Mouse (Mus musculus): ENCODE data around the gene Gm5447. TPM values are rescaled to one million over a fixed set of nuclear protein-coding genes. Genes with fewer than 3 reads are reported as not detected.

Gene Gm5447
- total and polyA plus RNA-seq, 3 experiments, result not detected

GRCm38 (mm10) chr13:30987686-30988085 is 13.7 kb downstream of the Gm5447 start:
- H3K79me2 ChIP-seq (ENCODE audit: control insufficient read depth, insufficient read depth, low read length, poor library complexity), result no peaks in the 10 kb centered on the region
- peaks cover 2 to 13% of the 10 kb centered on the region in 2 experiments for H3K27me3 ChIP-seq (ENCODE audit: control insufficient read depth in 1 of 2, insufficient read depth in 2 of 2, low read length in 2 of 2)
- DNase-seq (ENCODE audit: low read depth, low spot score), result no peak
- TF ChIP-seq KAT2A (conservative IDR thresholded peaks at IDR 0.05; ENCODE audit: low read depth, low read length), result no peak
- no peak for TF ChIP-seq MXI1 (IDR thresholded peaks at IDR 0.05; ENCODE audit: low read depth, low read length)
- TF ChIP-seq UBTF (IDR thresholded peaks at IDR 0.05; ENCODE audit: borderline replicate concordance, insufficient read depth, low read depth, low read length), result no peak
- TF ChIP-seq MAZ (IDR thresholded peaks at IDR 0.05; ENCODE audit: low read depth, low read length), result no peak
- no peak for TF ChIP-seq POLR2AphosphoS2 (IDR thresholded peaks at IDR 0.05; ENCODE audit: low read length)
- no peak for TF ChIP-seq ELF1 (IDR thresholded peaks at IDR 0.05; ENCODE audit: low read depth, low read length)
- TF ChIP-seq MEF2A (IDR thresholded peaks at IDR 0.05; ENCODE audit: extremely low read depth, insufficient replicate concordance, low read depth, low read length, poor library complexity, severe bottlenecking), result no peak
- TF ChIP-seq MAFK (IDR thresholded peaks at IDR 0.05; ENCODE audit: borderline replicate concordance, low read depth, low read length), result no peak
- TF ChIP-seq CHD1 (IDR thresholded peaks at IDR 0.05; ENCODE audit: low read depth, low read length), result no peak
- H3K9me3 ChIP-seq (replicated peaks; ENCODE audit: insufficient read depth, low read length), result no peaks in the 10 kb centered on the region
- H3K4me1 ChIP-seq (ENCODE audit: control insufficient read depth in 1 of 2, insufficient read depth in 2 of 2, low read length in 2 of 2), result no peaks in the 10 kb centered on the region
- H3K27ac ChIP-seq (ENCODE audit: control insufficient read depth, low read depth, low read length), result no peak overlapping the region
- no peaks in the 10 kb centered on the region for H3K36me3 ChIP-seq (ENCODE audit: control insufficient read depth in 1 of 2, insufficient read depth in 2 of 2, low read length in 2 of 2)
- no peak overlapping the region for H3K4me3 ChIP-seq (ENCODE audit: control insufficient read depth in 1 of 2, insufficient read depth in 1 of 2, low read depth in 2 of 2, low read length in 2 of 2)
- H3K9ac ChIP-seq (ENCODE audit: control insufficient read depth, low read depth, low read length, poor library complexity, severe bottlenecking), result no peak overlapping the region

GRCm38 (mm10) chr13:30989710-30990109 is 15.7 kb downstream of the Gm5447 start:
- Histone ChIP-seq H3K4me3 (ENCODE audit: control insufficient read depth in 1 of 2, insufficient read depth in 1 of 2, low read depth in 2 of 2, low read length in 2 of 2) (no peak overlapping the region), H3K36me3 (ENCODE audit: control insufficient read depth in 1 of 2, insufficient read depth in 2 of 2, low read length in 2 of 2) (no peaks in the 10 kb centered on the region), H3K9me3 (replicated peaks; ENCODE audit: insufficient read depth, low read length) (no peaks in the 10 kb centered on the region), H3K27me3 (ENCODE audit: control insufficient read depth in 1 of 2, insufficient read depth in 2 of 2, low read length in 2 of 2) (peaks cover 2 to 11% of the 10 kb centered on the region in 2 experiments), H3K27ac (ENCODE audit: control insufficient read depth, low read depth, low read length) (no peak overlapping the region), H3K9ac (ENCODE audit: control insufficient read depth, low read depth, low read length, poor library complexity, severe bottlenecking) (no peak overlapping the region), H3K79me2 (ENCODE audit: control insufficient read depth, insufficient read depth, low read length, poor library complexity) (no peaks in the 10 kb centered on the region), H3K4me1 (ENCODE audit: control insufficient read depth in 1 of 2, insufficient read depth in 2 of 2, low read length in 2 of 2) (no peaks in the 10 kb centered on the region)
- DNase-seq (ENCODE audit: low read depth, low spot score), result no peak
- TF ChIP-seq TBP (IDR thresholded peaks at IDR 0.05; ENCODE audit: low read depth, low read length), result no peak
- TF ChIP-seq MYB (IDR thresholded peaks at IDR 0.05; ENCODE audit: low read depth, low read length), result no peak
- TF ChIP-seq TAL1 (IDR thresholded peaks at IDR 0.05; ENCODE audit: low read length), result no peak
- no peak for TF ChIP-seq POLR2AphosphoS5 (IDR thresholded peaks at IDR 0.05; ENCODE audit: borderline replicate concordance, low read depth, low read length)
- no peak for TF ChIP-seq RCOR1 (IDR thresholded peaks at IDR 0.05; ENCODE audit: low read depth, low read length)
- no peak for TF ChIP-seq MXI1 (IDR thresholded peaks at IDR 0.05; ENCODE audit: low read depth, low read length)
- no peak for TF ChIP-seq MAX (IDR thresholded peaks at IDR 0.05; ENCODE audit: low read length)
- no peak for TF ChIP-seq ZNF384 (IDR thresholded peaks at IDR 0.05; ENCODE audit: low read depth, low read length)
- no peak for TF ChIP-seq CHD2 (IDR thresholded peaks at IDR 0.05; ENCODE audit: low read length)
- TF ChIP-seq ZKSCAN1 (IDR thresholded peaks at IDR 0.05; ENCODE audit: low read depth, low read length), result no peak
- no peak for TF ChIP-seq SMC3 (IDR thresholded peaks at IDR 0.05; ENCODE audit: low read depth, low read length)
- no peak for TF ChIP-seq MYC (IDR thresholded peaks at IDR 0.05; ENCODE audit: low read depth, low read length)
- no peak for TF ChIP-seq CTCF (IDR thresholded peaks at IDR 0.05 in 2 of 3, conservative IDR thresholded peaks at IDR 0.05 in 1 of 3; ENCODE audit: control insufficient read depth in 1 of 3, insufficient read depth in 1 of 3, low read depth in 2 of 3, low read length in 3 of 3, poor library complexity in 1 of 3, severe bottlenecking in 1 of 3)

Measured in MEL (cell line).